Mouse (Mus musculus) liver, postnatal 0 days (tissue): ENCODE results near the gene Pde2a.

ENCODE experiments used
- CTCF ChIP-seq: sonication (generic); IDR thresholded peaks from 2 replicates; pipeline ENCODE4 v1.5.1; 2016; ENCODE audit warnings: antibody characterized with exemption, low read depth
- EP300 ChIP-seq: IDR thresholded peaks from 2 replicates; pipeline ENCODE4 v1.6.1; 2016; ENCODE audit warnings: antibody characterized with exemption, low read depth, mild to moderate bottlenecking

DNA sequence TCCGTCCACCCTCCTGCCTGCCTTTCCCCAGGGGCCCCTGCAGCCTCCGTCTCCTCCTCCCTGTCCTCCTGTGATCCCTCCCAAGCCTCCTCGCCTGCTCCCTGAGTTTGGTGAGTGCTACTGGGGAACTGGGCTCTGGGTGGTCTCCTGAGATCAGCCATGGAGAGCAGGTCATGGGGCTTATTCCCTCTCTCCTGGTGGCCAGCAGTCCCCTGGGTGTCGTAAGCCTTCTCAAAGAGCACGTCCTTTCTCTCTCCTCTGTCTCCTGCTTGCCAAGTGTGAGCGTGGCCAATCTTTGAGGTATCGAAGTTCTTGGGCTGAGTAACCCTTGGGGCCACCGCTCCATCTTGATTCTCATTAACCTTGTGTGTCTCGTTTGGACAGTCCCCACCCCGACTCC is 36.6 kb upstream of the Pde2a start:
- TF ChIP-seq EP300 (no peak), CTCF (no peak)
